Mouse (Mus musculus) kidney, postnatal 36 days (tissue): ENCODE data around the gene Hnrnpul1.
A peak's percentile ranks its signal among the peaks of the same experiment; 100 is the strongest.
"Not testable (repeated sequence)": the region's sequence is repeated elsewhere in the genome, so short reads cannot be mapped to it uniquely, and the experiment has no call there.

Source experiments
- DNase-seq, 2 experiments: peaks; one replicate each; pipeline ENCODE4 v3.0.0; 2021 to 2022; ENCODE audit warnings: mixed read lengths in 2 of 2

Hnrnpul1 gene

GRCm38 (mm10) chr7:25754738-25755467 is at the start of gene Hnrnpul1:
Gene Hnrnpul1, minus strand, starts transcription at chr7:25754757.
- DNase-seq, result peak; percentile 99

- no peak for DNase-seq
These were observed 48.9 kb upstream of the Hnrnpul1 start for GRCm38 (mm10) chr7:25803460-25803859.

- peak; percentile 67 to 73 for DNase-seq
These were observed 47.9 kb upstream of the Hnrnpul1 start for GRCm38 (mm10) chr7:25802241-25803125.

DNA sequence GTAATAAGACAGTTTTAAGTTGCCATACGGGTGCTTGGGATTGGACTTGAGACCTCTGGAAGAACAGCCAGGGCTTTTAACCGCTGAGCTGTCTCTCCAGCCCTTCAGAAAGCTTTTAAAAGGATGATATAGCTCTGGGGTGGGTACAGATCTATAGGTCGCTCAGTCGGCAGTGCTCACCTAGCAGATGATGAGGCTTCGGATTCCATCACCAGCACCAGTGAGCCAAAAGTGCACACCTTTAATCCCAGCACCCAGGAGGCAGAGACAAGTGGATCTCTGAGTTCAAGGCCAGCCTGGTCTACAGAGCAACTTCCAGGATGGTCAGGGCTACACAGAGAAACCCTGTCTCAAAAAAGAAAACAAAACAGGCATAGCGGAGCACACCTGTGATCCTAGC is 46.5 kb upstream of the Hnrnpul1 start:
- no peak for DNase-seq

GRCm38 (mm10) chr7:25799369-25799768 is 44.8 kb upstream of the Hnrnpul1 start:
- no peak for DNase-seq

DNA sequence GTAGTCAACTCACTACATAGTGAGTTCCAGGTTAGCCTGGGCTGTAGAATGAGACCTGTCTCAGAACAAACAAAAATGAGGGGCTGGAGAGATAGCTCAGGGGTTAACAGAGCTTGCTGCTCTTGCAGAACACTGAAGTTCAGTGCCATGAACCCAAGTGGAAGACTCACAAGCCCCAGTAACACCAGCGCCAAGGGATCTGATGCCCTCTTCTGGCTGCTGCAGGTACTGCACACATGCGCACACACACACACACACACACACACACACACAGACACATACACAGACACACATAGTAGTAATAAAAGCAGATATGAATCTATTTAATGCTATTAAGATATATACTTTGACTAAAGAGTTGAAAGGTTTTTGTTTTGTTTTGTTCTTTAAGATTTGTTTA is 44.0 kb upstream of the Hnrnpul1 start:
- DNase-seq, result no peak

DNA sequence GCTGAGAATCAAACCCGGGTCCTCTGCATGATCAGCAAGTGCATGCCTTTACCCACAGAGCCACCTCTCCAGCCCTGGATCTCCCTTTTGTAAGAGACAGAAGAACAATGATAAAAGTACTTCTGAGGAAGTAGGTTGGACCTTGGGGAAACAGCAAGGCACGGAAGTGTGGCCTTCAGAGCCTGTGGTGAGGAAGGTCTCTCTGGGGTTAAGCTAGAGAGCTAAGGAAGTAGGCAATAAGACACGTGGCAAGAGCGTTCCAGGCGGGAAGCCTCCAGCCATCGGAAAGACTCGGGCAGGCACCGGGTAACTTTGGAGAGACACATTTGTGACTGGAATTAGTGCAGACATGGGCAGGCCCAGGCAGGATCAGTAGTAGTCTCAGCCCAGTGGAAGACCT is 40.2 kb upstream of the Hnrnpul1 start:
- no peak for DNase-seq

DNA sequence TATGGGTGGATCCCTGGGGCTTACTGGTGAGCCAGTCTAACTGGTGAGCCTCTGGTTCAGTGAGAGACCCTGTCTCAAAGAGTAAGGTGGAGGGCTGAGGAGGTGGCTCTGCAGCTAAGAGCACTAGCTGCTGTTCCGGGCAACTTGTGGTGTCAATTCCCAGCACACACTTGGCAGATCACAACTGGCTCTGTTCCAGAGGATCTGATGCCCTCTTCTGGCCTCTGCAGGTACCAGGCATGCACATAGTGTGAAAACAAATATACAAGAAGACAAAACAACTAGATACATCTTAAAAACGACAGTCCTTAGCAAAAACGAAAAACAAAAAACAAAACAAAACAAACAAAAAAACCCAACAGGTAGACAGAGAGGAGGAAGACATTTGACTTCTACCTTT is 39.1 kb upstream of the Hnrnpul1 start:
- peak; percentile 55 to 69 for DNase-seq

DNA sequence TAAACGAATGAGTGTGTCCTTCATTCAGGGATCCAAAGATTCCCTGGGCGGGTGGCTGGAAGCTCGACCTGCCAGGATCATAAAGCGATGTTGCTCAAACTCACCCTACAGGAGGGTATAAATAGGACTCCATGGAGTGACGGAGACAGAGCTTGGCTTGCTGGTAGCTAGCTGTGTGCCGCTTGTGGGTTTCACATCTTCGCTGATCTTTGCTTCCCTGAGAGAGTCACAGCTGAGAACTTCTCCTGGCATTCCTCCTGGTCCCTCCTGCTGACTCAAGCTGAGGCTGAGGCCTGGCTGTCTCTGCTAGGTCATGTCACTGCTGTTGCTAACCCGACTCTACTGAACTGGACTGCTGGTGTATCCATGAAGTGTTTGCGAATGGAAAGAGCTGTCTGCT is 38.4 kb upstream of the Hnrnpul1 start:
- not testable (repeated sequence) for DNase-seq

GRCm38 (mm10) chr7:25790615-25791014 is 36.1 kb upstream of the Hnrnpul1 start:
- no peak for DNase-seq

DNA sequence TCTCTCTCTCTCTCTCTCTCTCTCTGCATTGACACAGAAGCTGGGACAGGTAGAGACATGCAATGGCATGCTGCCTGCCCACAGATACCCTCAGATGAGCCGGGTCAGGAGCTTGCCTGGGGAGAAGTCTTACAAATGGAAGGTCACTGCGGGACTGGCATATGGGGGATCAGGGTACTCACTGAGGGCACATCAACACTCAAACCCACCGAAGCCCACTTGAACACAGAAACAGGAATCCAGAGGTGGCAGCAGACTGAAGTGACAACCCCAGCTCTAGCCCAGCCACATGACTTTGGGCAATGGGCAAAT is 34.5 kb upstream of the Hnrnpul1 start:
- DNase-seq, result no peak

GRCm38 (mm10) chr7:25788220-25789128 is 33.9 kb upstream of the Hnrnpul1 start, which contains the start of gene Axl:
Gene Axl, minus strand, starts transcription at chr7:25788705.
- peak; percentile 55 to 72 for DNase-seq

DNA sequence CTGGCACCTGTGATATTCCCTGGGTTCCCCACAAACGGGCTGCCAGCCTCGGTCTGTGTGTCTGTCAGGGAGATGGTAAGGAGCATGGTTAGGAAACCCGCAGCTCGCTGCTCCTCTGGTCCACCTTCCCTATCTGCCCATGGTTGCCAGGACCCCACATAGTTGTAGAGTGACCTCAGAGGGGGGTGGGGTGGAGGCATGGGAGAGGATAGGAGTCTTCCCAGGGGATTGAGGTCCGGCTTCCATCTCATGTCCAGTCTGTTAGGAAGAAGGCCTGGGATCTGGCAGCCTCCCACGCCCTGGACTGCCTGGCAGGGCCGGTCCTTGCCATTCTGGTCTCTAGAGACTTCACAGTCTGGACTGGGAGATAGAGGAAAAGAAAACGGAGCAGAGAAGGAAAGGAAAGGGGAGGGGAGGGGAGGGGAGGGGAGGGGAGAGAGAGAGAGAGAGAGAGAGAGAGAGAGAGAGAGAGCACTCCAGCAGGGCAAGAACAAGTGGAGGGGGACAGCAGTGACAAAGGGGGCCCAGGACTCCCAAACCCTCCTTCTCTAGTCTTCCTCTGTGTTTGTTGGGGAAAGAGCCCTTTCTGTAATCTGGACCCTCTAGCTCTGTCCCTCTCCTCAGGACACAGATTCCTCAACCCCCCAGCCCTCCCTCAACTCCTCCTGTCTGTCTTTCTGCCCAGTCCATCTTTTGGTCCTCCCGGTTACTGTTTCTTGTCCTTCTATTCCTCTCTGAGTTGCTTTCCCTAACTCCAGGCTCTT is 33.1 kb upstream of the Hnrnpul1 start:
- DNase-seq, result no peak

DNA sequence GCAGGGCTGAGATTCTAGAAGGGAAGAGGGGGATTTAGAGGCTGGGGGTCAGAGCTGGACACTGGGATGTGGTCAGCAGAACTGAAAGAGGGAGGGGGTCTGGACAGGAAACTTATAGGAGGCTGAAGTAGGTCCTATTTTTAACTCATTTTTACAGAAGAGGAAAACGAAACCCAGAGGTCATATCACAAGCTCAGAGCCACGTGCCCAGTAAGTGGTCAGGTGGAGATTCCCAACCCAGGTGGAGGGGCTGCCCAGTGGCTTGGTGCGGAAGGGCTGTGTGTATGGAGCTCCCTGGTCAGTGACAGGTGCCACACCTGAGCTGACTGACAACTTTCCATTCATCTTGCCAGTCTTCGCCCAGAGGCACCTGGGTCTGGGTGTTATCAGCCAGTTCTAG is 32.4 kb upstream of the Hnrnpul1 start:
- no peak for DNase-seq

GRCm38 (mm10) chr7:25785752-25786151 is 31.2 kb upstream of the Hnrnpul1 start:
- no peak for DNase-seq

DNA sequence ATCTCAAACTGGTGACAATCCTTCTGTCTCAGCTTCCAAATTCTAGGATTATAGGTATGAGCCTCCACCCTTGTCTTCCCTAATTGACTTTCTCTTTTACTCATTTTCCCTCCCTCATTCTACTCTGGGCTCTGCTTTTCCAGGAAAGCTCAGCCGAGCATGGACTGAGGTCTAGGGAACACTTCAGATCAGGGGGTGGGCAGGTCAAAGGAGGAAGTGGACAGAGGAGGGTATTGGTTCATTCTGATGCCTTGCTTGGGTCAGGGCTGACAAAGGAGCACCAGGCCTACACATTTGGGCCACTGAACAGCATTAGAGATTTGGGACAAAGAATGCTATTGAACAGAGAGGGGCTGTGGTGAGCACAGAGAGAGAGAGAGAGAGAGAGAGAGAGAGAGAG is 30.3 kb upstream of the Hnrnpul1 start:
- no peak for DNase-seq

DNA sequence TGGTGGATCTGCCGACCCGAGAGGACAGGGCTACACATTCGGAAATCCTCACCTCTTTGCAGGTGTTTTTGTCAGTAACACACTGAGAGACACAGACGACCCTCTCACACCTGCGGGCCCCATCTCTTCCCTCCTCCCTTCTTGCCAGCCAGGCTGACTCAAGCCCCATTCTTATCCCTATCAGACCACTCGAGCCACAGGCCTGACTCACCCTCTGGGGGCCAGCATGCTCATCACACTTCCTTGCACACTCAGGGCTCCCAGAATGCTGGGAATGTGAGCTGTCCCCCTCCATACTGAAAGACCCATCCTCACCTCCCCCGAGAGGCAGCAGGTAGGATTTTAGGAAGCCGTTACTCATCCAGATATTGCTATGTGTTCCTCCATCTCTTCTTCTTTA is 29.2 kb upstream of the Hnrnpul1 start:
- no peak for DNase-seq

GRCm38 (mm10) chr7:25782744-25783143 is 28.2 kb upstream of the Hnrnpul1 start:
- no peak for DNase-seq

DNA sequence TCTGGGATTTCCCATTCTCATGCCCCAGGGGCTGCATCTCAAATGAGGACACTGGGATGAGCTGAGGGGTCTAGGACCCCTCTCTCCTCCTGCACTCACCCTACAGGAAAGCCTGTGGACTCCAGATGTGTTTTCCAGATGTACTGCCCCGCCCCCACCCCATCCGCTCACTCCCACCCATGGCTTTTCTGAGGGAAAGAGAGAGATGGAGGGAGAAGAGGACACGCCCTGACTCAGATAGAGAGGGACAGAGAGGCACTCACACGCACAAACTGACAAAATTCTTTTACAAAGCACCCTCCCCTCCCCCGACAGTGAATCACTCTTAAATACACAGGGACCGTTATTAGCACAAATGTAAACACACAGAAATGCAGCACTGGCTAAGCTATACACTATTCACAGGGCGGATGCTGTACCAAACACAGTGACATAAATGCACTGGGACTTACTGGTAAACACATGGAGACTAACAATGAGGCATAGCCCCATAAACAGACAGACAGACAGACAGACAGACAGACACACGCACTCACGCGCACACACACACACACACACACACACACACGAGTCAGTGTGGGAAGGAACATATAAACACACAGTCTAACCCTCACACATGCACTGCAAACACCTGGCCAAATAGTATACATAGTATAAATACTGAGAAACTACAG is 27.5 kb upstream of the Hnrnpul1 start:
- DNase-seq, result no peak

- DNase-seq, result peak; percentile 35 to 49
These were observed 26.9 kb upstream of the Hnrnpul1 start for GRCm38 (mm10) chr7:25781321-25781936.

GRCm38 (mm10) chr7:25780753-25781152 is 26.2 kb upstream of the Hnrnpul1 start:
- no peak for DNase-seq
